Mouse (Mus musculus): ENCODE measurements at regions not wholly inside any gene's neighbourhood (a gene's known extent, or its start where the extent isn't known, plus 50 kb on each side); places are given as distances from the start of the nearest gene placed in this dataset.

- TF ChIP-seq POLR2A (IDR thresholded peaks at IDR 0.05; ENCODE audit: insufficient read depth, low read depth, low read length), result no peak
- no peak for TF ChIP-seq CTCF (IDR thresholded peaks at IDR 0.05; ENCODE audit: insufficient read depth, low read depth, low read length)
Measured at GRCm38 (mm10) chr7:71467436-71468127, 116.3 kb upstream of the Gm10295 start.

All from olfactory bulb, adult 2 months (tissue).